Mouse (Mus musculus): ENCODE data around the gene Sdhc. TPM values are rescaled to one million over a fixed set of nuclear protein-coding genes. Genes with fewer than 3 reads are reported as not detected.

Gene Sdhc
- polyA plus RNA-seq, 1 experiment, result 72.1 TPM

Other genes with a start within 250 kb of the Sdhc start
- gene Fcrlb, start 237.7 kb downstream of the Sdhc start, polyA plus RNA-seq (2011; ENCODE audit: insufficient read depth, insufficient read length, low replicate concordance, missing spikeins), result not detected in 2 replicates
- 18.2 and 44.1 TPM in 2 replicates for gene Fcrla, start 223.0 kb downstream of the Sdhc start, polyA plus RNA-seq (2011; ENCODE audit: insufficient read depth, insufficient read length, low replicate concordance, missing spikeins)
- gene Fcgr2b, start 174.1 kb downstream of the Sdhc start, polyA plus RNA-seq (2011; ENCODE audit: insufficient read depth, insufficient read length, low replicate concordance, missing spikeins), result 23.0 and 75.4 TPM in 2 replicates
- 10.4 and 24.3 TPM in 2 replicates for gene Fcgr4, start 131.7 kb downstream of the Sdhc start, polyA plus RNA-seq (2011; ENCODE audit: insufficient read depth, insufficient read length, low replicate concordance, missing spikeins)
- gene Fcgr3, start 85.7 kb downstream of the Sdhc start, polyA plus RNA-seq (2011; ENCODE audit: insufficient read depth, insufficient read length, low replicate concordance, missing spikeins), result 18.2 and 56.7 TPM in 2 replicates
- gene Cfap126, start 36.7 kb downstream of the Sdhc start, polyA plus RNA-seq (2011; ENCODE audit: insufficient read depth, insufficient read length, low replicate concordance, missing spikeins), result not detected in 2 replicates
- not detected in 2 replicates for gene Mpz, start 108 bp upstream of the Sdhc start, polyA plus RNA-seq (2011; ENCODE audit: insufficient read depth, insufficient read length, low replicate concordance, missing spikeins)
- 4.3 and 5.1 TPM in 2 replicates for gene Pcp4l1, start 45.7 kb upstream of the Sdhc start, polyA plus RNA-seq (2011; ENCODE audit: insufficient read depth, insufficient read length, low replicate concordance, missing spikeins)
- 0.80 and 1.0 TPM in 2 replicates for gene Nr1i3, start 63.4 kb upstream of the Sdhc start, polyA plus RNA-seq (2011; ENCODE audit: insufficient read depth, insufficient read length, low replicate concordance, missing spikeins)
- gene Tomm40l, start 71.9 kb upstream of the Sdhc start, polyA plus RNA-seq (2011; ENCODE audit: insufficient read depth, insufficient read length, low replicate concordance, missing spikeins), result 10.8 and 20.1 TPM in 2 replicates
- 66.3 and 203 TPM in 2 replicates for gene Apoa2, start 74.5 kb upstream of the Sdhc start, polyA plus RNA-seq (2011; ENCODE audit: insufficient read depth, insufficient read length, low replicate concordance, missing spikeins)
- 102 and 317 TPM in 2 replicates for gene Fcer1g, start 83.8 kb upstream of the Sdhc start, polyA plus RNA-seq (2011; ENCODE audit: insufficient read depth, insufficient read length, low replicate concordance, missing spikeins)
- 0.25 TPM in 1 of 2 replicates, not detected in the other for gene Adamts4, start 99.8 kb upstream of the Sdhc start, polyA plus RNA-seq (2011; ENCODE audit: insufficient read depth, insufficient read length, low replicate concordance, missing spikeins)
- 109 and 134 TPM in 2 replicates for gene Ndufs2, start 100.8 kb upstream of the Sdhc start, polyA plus RNA-seq (2011; ENCODE audit: insufficient read depth, insufficient read length, low replicate concordance, missing spikeins)
- gene B4galt3, start 119.7 kb upstream of the Sdhc start, polyA plus RNA-seq (2011; ENCODE audit: insufficient read depth, insufficient read length, low replicate concordance, missing spikeins), result 29.8 and 67.5 TPM in 2 replicates
- gene Ppox, start 130.6 kb upstream of the Sdhc start, polyA plus RNA-seq (2011; ENCODE audit: insufficient read depth, insufficient read length, low replicate concordance, missing spikeins), result 197 and 282 TPM in 2 replicates
- gene Usp21, start 137.4 kb upstream of the Sdhc start, polyA plus RNA-seq (2011; ENCODE audit: insufficient read depth, insufficient read length, low replicate concordance, missing spikeins), result 39.1 and 60.0 TPM in 2 replicates
- gene Ufc1, start 144.4 kb upstream of the Sdhc start, polyA plus RNA-seq (2011; ENCODE audit: insufficient read depth, insufficient read length, low replicate concordance, missing spikeins), result 34.0 and 84.2 TPM in 2 replicates
- gene Dedd, start 178.5 kb upstream of the Sdhc start, polyA plus RNA-seq (2011; ENCODE audit: insufficient read depth, insufficient read length, low replicate concordance, missing spikeins), result 31.6 and 49.7 TPM in 2 replicates
- 16.0 and 18.8 TPM in 2 replicates for gene Nit1, start 195.0 kb upstream of the Sdhc start, polyA plus RNA-seq (2011; ENCODE audit: insufficient read depth, insufficient read length, low replicate concordance, missing spikeins)
- gene Pfdn2, start 195.1 kb upstream of the Sdhc start, polyA plus RNA-seq (2011; ENCODE audit: insufficient read depth, insufficient read length, low replicate concordance, missing spikeins), result 73.2 and 94.4 TPM in 2 replicates
- gene Klhdc9, start 210.2 kb upstream of the Sdhc start, polyA plus RNA-seq (2011; ENCODE audit: insufficient read depth, insufficient read length, low replicate concordance, missing spikeins), result 1.3 TPM in 1 of 2 replicates, not detected in the other
- gene Nectin4, start 219.5 kb upstream of the Sdhc start, polyA plus RNA-seq (2011; ENCODE audit: insufficient read depth, insufficient read length, low replicate concordance, missing spikeins), result 0.27 and 1.1 TPM in 2 replicates
- gene Arhgap30, start 238.4 kb upstream of the Sdhc start, polyA plus RNA-seq (2011; ENCODE audit: insufficient read depth, insufficient read length, low replicate concordance, missing spikeins), result 36.8 and 72.9 TPM in 2 replicates